Mouse (Mus musculus) olfactory bulb, adult 2 months (tissue): ENCODE data around the gene B830017H08Rik. TPM values are rescaled to one million over a fixed set of nuclear protein-coding genes. Genes with fewer than 3 reads are reported as not detected.

Experiments
- H3K27ac ChIP-seq: fragments of 200-500 bp; 2 replicates; pipeline ENCODE4 v1.5.1; 2012; ENCODE audit warnings: low read depth, low read length; ENCODE audit not compliant: insufficient read depth
- H3K4me1 ChIP-seq: fragments of 200-500 bp; 2 replicates; pipeline ENCODE4 v1.6.1; 2012; ENCODE audit warnings: low read length; ENCODE audit not compliant: control insufficient read depth, insufficient read depth
- H3K4me3 ChIP-seq: fragments of 200-500 bp; 2 replicates; pipeline ENCODE4 v1.5.1; 2012; ENCODE audit warnings: mild to moderate bottlenecking, low read depth, low read length, moderate library complexity; ENCODE audit not compliant: insufficient read depth
- CTCF ChIP-seq: fragments of 200-500 bp; IDR thresholded peaks from 2 replicates; pipeline ENCODE4 v1.5.1; 2012; ENCODE audit warnings: low read depth, mild to moderate bottlenecking, low read length, moderate library complexity; ENCODE audit not compliant: insufficient read depth
- POLR2A ChIP-seq: fragments of 200-500 bp; IDR thresholded peaks from 2 replicates; pipeline ENCODE4 v1.6.1; 2012; ENCODE audit warnings: mild to moderate bottlenecking, low read depth, low read length, moderate library complexity; ENCODE audit not compliant: insufficient read depth
- WGBS: fragments of 180-500 bp; shearing (Covaris S2); methylation state at CpG from one replicate; pipeline ENCODE4 v1.1.7; 2018; 5-methylcytosine and 5-hydroxymethylcytosine counted together
- polyA plus RNA-seq: library from polyadenylated mRNA; stranded (reverse); fragments of >200 nt; gene quantifications from 2 replicates; pipeline ENCODE4 v1.2.4, GENCODE M21; 2012; ENCODE audit warnings: low replicate concordance; ENCODE audit not compliant: missing spikeins, insufficient read depth, insufficient read length

Gene B830017H08Rik
- polyA plus RNA-seq = not detected in 2 replicates

DNA sequence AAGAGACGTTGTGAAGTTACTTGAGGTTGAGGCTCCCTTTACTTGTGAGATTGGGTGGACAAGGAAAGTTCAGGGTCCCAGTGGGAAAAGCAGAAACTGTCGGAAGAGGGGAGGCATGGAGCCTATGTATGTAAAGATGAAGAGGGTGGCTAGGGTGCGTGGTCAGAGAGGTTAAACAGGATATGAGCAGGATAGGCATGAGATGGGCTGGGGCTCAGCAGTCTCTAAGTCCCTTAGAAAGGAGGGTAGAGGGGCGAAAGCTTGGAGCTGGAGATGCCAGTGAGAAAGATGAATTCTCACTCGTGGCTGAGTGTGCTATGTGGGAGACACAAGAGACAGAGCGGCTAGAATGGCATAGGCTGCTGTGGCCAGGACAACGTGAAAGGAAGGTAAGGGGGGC is at the start of gene B830017H08Rik:
Gene B830017H08Rik, plus strand, starts transcription at position 301 of the 400 bp plus-strand sequence.
- 31% methylated on average over 7 of the region's 7 CpGs for WGBS
- Histone ChIP-seq H3K4me1 (peaks cover 17% of the 10 kb centered on the region), H3K4me3 (peak within 1 kb of the TSS; percentile 68), H3K27ac (peak within 1 kb of the TSS; percentile 71)
- TF ChIP-seq CTCF = no peak
- TF ChIP-seq POLR2A = no peak

- no peak overlapping the region for H3K4me3 ChIP-seq
- H3K27ac ChIP-seq = no peak overlapping the region
- 34% methylated on average over 3 of the region's 3 CpGs for WGBS
- TF ChIP-seq POLR2A (no peak), CTCF (no peak)
- no peaks in the 10 kb centered on the region for H3K4me1 ChIP-seq
These were observed 47.6 kb upstream of the B830017H08Rik start for GRCm38 (mm10) chr16:17785337-17785736.

- peaks cover 10% of the 10 kb centered on the region for H3K4me1 ChIP-seq
- no peak for TF ChIP-seq POLR2A
- no peak for TF ChIP-seq CTCF
- 62% methylated on average over 3 of the region's 3 CpGs for WGBS
- H3K4me3 ChIP-seq = no peak overlapping the region
- H3K27ac ChIP-seq = no peak overlapping the region
These were observed 40.2 kb upstream of the B830017H08Rik start for GRCm38 (mm10) chr16:17792728-17793127.

GRCm38 (mm10) chr16:17794047-17794446 is 38.9 kb upstream of the B830017H08Rik start:
- no peak for TF ChIP-seq CTCF
- TF ChIP-seq POLR2A = no peak
- 78% methylated on average over 4 of the region's 4 CpGs for WGBS
- Histone ChIP-seq H3K4me1 (peaks cover 10% of the 10 kb centered on the region), H3K4me3 (no peak overlapping the region), H3K27ac (no peak overlapping the region)

DNA sequence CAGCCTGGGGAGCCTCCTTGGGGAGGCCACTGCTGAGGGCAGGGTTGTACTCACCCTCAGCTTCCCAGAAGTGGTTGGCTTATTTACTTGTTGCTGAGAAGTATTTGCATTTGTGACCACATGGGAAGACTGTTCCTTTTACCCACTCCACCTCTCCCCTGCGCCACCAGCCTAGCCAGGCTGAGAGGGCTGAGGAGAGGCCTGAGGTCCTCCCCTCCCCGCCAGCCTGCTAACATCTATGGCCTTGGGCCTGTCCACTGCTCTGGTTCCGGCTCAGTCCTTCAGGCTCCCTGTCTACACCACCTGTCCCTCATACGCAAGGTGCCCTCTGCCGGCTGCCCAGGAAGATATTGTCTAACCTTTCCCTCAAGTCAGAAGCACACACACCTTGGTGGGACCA is 37.3 kb upstream of the B830017H08Rik start:
- TF ChIP-seq CTCF (no peak), POLR2A (no peak)
- Histone ChIP-seq H3K27ac (no peak overlapping the region), H3K4me1 (peaks cover 10% of the 10 kb centered on the region), H3K4me3 (no peak overlapping the region)
- 83% methylated on average over 5 of the region's 5 CpGs for WGBS

- TF ChIP-seq CTCF (no peak), POLR2A (no peak)
- Histone ChIP-seq H3K4me3 (no peak overlapping the region), H3K4me1 (peaks cover 10% of the 10 kb centered on the region), H3K27ac (no peak overlapping the region)
These were observed 36.4 kb upstream of the B830017H08Rik start for GRCm38 (mm10) chr16:17796519-17796918.

DNA sequence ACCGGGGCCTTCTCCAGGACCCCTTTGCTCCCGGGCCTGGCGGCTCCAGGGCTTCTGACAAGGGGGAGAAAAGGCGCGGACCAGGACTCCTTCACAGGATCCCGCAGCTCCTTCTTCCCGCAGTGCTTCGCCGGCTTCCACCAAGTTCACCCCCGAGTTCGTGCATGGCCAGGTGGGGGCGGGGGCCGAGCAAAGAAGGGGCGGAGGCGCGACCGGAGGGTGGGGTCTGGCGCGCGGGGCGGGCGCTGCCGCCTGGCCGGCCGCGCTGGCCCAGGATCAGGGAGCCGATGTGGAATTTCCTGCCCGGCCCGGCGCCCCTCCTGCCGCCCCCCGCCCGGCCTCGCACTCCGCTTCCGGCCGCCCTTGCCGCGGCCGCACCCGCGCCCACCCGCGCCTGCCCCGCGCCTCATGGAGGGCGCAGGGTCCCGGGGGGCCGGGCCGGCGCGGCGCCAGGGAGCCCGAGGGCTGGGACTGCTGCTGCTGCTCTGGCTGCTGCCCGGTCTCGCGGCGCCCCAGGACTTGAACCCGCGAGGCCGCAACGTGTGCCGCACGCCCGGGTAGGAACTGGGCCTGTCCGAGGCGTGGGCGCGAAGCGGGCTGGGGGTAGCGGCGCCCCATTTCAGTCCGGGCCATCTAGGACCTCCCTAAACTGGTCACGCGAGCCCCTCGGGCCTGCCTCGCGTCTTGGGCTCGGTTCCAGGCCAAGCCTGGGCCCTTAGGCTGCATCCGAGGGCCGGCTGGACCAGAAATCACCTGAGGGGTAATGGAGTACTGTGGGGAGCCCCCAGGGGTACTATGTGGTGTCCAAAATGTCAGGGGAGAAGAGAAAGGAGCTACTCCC is 35.7 kb upstream of the B830017H08Rik start, which contains the start of gene Scarf2:
Gene Scarf2, plus strand, starts transcription at position 312 of the 841 bp plus-strand sequence.
- no peak for TF ChIP-seq CTCF
- TF ChIP-seq POLR2A = no peak
- Histone ChIP-seq H3K27ac (no peak within 1 kb of the TSS), H3K4me1 (peaks cover 11% of the 10 kb centered on the region), H3K4me3 (peak within 1 kb of the TSS; percentile 43)
- WGBS = 6% methylated on average over 77 of the region's 81 CpGs

DNA sequence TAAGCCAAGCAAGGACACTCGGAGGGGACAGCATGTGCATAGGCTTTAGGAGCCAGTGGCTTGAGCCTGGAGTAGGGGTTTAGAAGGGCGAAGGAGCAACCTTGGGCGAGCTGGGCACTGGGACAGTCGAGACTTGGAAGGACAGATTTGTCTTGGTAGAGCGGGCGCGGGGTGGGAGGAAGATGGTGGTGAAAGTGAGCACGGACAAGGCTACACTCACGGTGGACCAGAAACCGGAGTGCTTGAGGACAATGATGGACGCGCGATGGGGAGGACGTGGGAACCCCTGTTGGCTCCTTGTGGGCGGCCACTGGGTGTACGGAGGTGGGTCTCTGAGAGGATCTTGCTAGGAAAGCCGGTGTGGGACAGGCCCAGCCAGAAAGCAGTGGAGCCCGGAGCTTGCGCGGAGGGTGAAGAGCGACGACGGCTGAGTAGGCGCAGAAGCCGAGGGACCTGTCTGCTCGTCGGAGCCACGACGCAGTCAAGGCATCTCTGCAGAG is 35.1 kb upstream of the B830017H08Rik start:
- Histone ChIP-seq H3K4me1 (peaks cover 18% of the 10 kb centered on the region), H3K4me3 (peak overlapping the region; percentile 43; the same call in 1 of the 2 replicates), H3K27ac (no peak overlapping the region)
- 25% methylated on average over 29 of the region's 29 CpGs for WGBS
- TF ChIP-seq CTCF (no peak), POLR2A (no peak)
